Mouse (Mus musculus): Measurements from ENCODE around the gene Htr1f. TPM values are rescaled to one million over a fixed set of nuclear protein-coding genes. Genes with fewer than 3 reads are reported as not detected.

The Htr1f gene
- polyA plus RNA-seq, 1 experiment = not detected

- Histone ChIP-seq H3K4me1 (no peaks in the 10 kb centered on the region), H3K9me3 (peaks cover 8% of the 10 kb centered on the region; the same call in 1 of the 2 replicates), H3K4me3 (replicated peaks) (no peak overlapping the region), H3K27me3 (replicated peaks) (no peaks in the 10 kb centered on the region), H3K36me3 (replicated peaks; ENCODE audit: low read length) (no peaks in the 10 kb centered on the region)
- TF ChIP-seq FLI1 (IDR thresholded peaks at IDR 0.05; ENCODE audit: low read length) (no peak), GATA1 (IDR thresholded peaks at IDR 0.05; ENCODE audit: borderline replicate concordance, low read length) (no peak)
These were observed 76.0 kb downstream of the Htr1f start for GRCm38 (mm10) chr16:65029675-65030074.

DNA sequence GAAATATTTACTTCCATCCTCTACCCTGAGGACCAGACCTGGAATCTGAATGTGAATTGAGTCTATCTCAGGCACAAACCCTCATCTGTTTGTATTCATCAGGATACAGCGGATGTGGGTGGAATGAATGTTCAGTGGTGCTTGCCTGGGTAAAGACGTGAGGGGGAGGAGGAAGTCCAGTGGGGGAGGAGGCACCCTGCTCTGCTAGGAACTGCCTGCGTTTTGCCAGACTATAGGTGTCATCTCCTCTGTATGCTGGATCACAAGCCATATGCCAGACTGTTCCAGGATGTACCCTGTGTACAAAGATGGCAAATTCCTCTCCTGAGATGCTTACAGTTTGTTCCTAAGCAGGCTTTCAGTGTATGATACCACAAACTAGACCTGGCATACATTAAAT is 83.3 kb downstream of the Htr1f start:
- TF ChIP-seq FLI1 (IDR thresholded peaks at IDR 0.05; ENCODE audit: low read length) = no peak
- no peak for TF ChIP-seq GATA1 (IDR thresholded peaks at IDR 0.05; ENCODE audit: borderline replicate concordance, low read length)
- peaks cover 6% of the 10 kb centered on the region for H3K9me3 ChIP-seq
- H3K4me1 ChIP-seq = no peaks in the 10 kb centered on the region
- no peaks in the 10 kb centered on the region for H3K27me3 ChIP-seq (replicated peaks)
- H3K36me3 ChIP-seq (replicated peaks; ENCODE audit: low read length) = no peaks in the 10 kb centered on the region
- peak overlapping the region; percentile 38 for H3K4me3 ChIP-seq (replicated peaks)

DNA sequence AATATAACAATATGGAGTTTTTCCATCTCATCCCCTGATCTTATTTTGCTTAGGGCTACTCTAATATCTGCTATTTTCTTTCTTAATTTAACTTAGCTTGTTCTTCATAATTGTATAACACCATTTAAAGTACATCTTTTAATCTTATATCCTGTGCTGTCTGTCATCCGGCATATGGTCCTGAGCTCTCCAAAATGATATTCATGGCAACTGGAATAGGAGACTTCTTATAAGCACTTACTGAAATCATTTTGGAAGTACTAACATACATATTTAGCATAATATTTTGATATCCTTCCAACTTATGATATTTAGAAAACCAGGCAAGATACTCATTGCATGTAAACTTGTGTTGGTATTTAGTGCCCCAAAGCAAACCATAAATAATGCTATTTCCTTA is 86.9 kb downstream of the Htr1f start:
- Histone ChIP-seq H3K27me3 (replicated peaks) (no peaks in the 10 kb centered on the region), H3K4me1 (no peaks in the 10 kb centered on the region), H3K36me3 (replicated peaks; ENCODE audit: low read length) (no peaks in the 10 kb centered on the region), H3K9me3 (peaks cover 6% of the 10 kb centered on the region), H3K4me3 (replicated peaks) (no peak overlapping the region)
- no peak for TF ChIP-seq FLI1 (IDR thresholded peaks at IDR 0.05; ENCODE audit: low read length)
- TF ChIP-seq GATA1 (IDR thresholded peaks at IDR 0.05; ENCODE audit: borderline replicate concordance, low read length) = no peak

- Histone ChIP-seq H3K36me3 (replicated peaks; ENCODE audit: low read length) (no peaks in the 10 kb centered on the region), H3K9me3 (peaks cover 4% of the 10 kb centered on the region), H3K27me3 (replicated peaks) (no peaks in the 10 kb centered on the region), H3K4me3 (replicated peaks) (no peak overlapping the region), H3K4me1 (no peaks in the 10 kb centered on the region)
- TF ChIP-seq FLI1 (IDR thresholded peaks at IDR 0.05; ENCODE audit: low read length) (no peak), GATA1 (IDR thresholded peaks at IDR 0.05; ENCODE audit: borderline replicate concordance, low read length) (no peak)
These were observed 87.5 kb downstream of the Htr1f start for GRCm38 (mm10) chr16:65018134-65018533.

- no peaks in the 10 kb centered on the region for H3K36me3 ChIP-seq (replicated peaks; ENCODE audit: low read length)
- no peak overlapping the region for H3K4me3 ChIP-seq (replicated peaks)
- H3K27me3 ChIP-seq (replicated peaks) = no peaks in the 10 kb centered on the region
- TF ChIP-seq FLI1 (IDR thresholded peaks at IDR 0.05; ENCODE audit: low read length) = no peak
- no peak for TF ChIP-seq GATA1 (IDR thresholded peaks at IDR 0.05; ENCODE audit: borderline replicate concordance, low read length)
- no peaks in the 10 kb centered on the region for H3K4me1 ChIP-seq
- no peaks in the 10 kb centered on the region for H3K9me3 ChIP-seq
These were observed 88.1 kb downstream of the Htr1f start for GRCm38 (mm10) chr16:65017566-65017965.

GRCm38 (mm10) chr16:65015241-65015640 is 90.4 kb downstream of the Htr1f start:
- H3K4me3 ChIP-seq (replicated peaks) = no peak overlapping the region
- no peaks in the 10 kb centered on the region for H3K27me3 ChIP-seq (replicated peaks)
- TF ChIP-seq GATA1 (IDR thresholded peaks at IDR 0.05; ENCODE audit: borderline replicate concordance, low read length) = no peak
- no peak for TF ChIP-seq FLI1 (IDR thresholded peaks at IDR 0.05; ENCODE audit: low read length)
- H3K4me1 ChIP-seq = no peaks in the 10 kb centered on the region
- H3K9me3 ChIP-seq = no peaks in the 10 kb centered on the region
- no peaks in the 10 kb centered on the region for H3K36me3 ChIP-seq (replicated peaks; ENCODE audit: low read length)

GRCm38 (mm10) chr16:65001993-65002821 is 103.4 kb downstream of the Htr1f start:
- H3K4me3 ChIP-seq (replicated peaks) = no peak overlapping the region

GRCm38 (mm10) chr16:64989279-64989800 is 116.3 kb downstream of the Htr1f start:
- Histone ChIP-seq H3K27me3 (replicated peaks) (no peaks in the 10 kb centered on the region), H3K9me3 (no peaks in the 10 kb centered on the region), H3K36me3 (replicated peaks; ENCODE audit: low read length) (no peaks in the 10 kb centered on the region), H3K4me1 (peaks cover 9% of the 10 kb centered on the region), H3K4me3 (replicated peaks) (no peak overlapping the region)
- TF ChIP-seq FLI1 (IDR thresholded peaks at IDR 0.05; ENCODE audit: low read length) = no peak

More at GRCm38 (mm10) chr16:65001993-65002821, 103.4 kb downstream of the Htr1f start:
- TF ChIP-seq FLI1 (IDR thresholded peaks at IDR 0.05; ENCODE audit: low read length) = no peak
- TF ChIP-seq GATA1 (IDR thresholded peaks at IDR 0.05; ENCODE audit: borderline replicate concordance, low read length) = no peak
- H3K36me3 ChIP-seq (replicated peaks; ENCODE audit: low read length) = no peaks in the 10 kb centered on the region
- H3K9me3 ChIP-seq = peaks cover 4% of the 10 kb centered on the region; the same call in 1 of the 2 replicates
- no peaks in the 10 kb centered on the region for H3K27me3 ChIP-seq (replicated peaks)
- no peaks in the 10 kb centered on the region for H3K4me1 ChIP-seq

GRCm38 (mm10) chr16:64987564-64987963 is 118.1 kb downstream of the Htr1f start:
- H3K27me3 ChIP-seq (replicated peaks) = no peaks in the 10 kb centered on the region
- peaks cover 9% of the 10 kb centered on the region for H3K4me1 ChIP-seq
- H3K9me3 ChIP-seq = no peaks in the 10 kb centered on the region
- no peaks in the 10 kb centered on the region for H3K36me3 ChIP-seq (replicated peaks; ENCODE audit: low read length)
- H3K4me3 ChIP-seq (replicated peaks) = no peak overlapping the region
- TF ChIP-seq GATA1 (IDR thresholded peaks at IDR 0.05; ENCODE audit: borderline replicate concordance, low read length) (no peak), FLI1 (IDR thresholded peaks at IDR 0.05; ENCODE audit: low read length) (no peak)

GRCm38 (mm10) chr16:64987049-64987448 is 118.6 kb downstream of the Htr1f start:
- TF ChIP-seq FLI1 (IDR thresholded peaks at IDR 0.05; ENCODE audit: low read length) = no peak
- no peak for TF ChIP-seq GATA1 (IDR thresholded peaks at IDR 0.05; ENCODE audit: borderline replicate concordance, low read length)
- Histone ChIP-seq H3K9me3 (no peaks in the 10 kb centered on the region), H3K4me3 (replicated peaks) (no peak overlapping the region), H3K27me3 (replicated peaks) (no peaks in the 10 kb centered on the region), H3K36me3 (replicated peaks; ENCODE audit: low read length) (no peaks in the 10 kb centered on the region), H3K4me1 (peaks cover 9% of the 10 kb centered on the region)

All from megakaryocyte, embryonic 14.5 days (primary cell).